8 mouse cellular contexts compared by ENCODE assay signal in the genomic region with DNA sequence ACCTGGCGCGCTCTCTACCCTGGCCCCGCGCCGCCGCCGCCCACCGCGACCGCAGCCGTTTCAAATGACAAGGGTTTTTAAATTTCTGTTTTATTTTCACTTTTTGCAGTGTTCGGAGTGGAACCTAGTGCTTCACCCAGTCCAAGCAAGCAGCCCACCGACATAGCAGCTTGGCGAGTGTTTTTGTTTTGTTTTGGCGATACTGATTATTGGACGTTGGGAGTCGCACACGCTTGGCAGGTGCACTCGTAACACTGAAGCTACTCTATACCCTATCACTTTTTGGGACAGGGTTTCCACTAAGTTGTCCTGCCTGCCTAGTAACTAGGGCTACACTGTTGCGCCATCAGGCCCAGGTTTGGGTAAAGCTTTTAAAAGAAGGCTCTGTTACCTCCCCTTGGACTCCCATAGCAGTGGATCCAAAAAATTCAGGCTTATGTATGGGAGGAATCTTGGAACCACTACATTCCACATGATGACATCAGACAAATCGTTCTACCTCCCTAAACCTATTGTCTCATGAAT. TPM values are rescaled to one million over a fixed set of nuclear protein-coding genes. Genes with fewer than 3 reads are reported as not detected.
A peak's percentile ranks its signal among the peaks of the same experiment; 100 is the strongest.
DNase-seq lines count a peak whose midpoint lies in the region; ATAC-seq and TF ChIP-seq lines count a peak whose summit lies in the region.

No protein-coding gene starts in this region.

- H3K9ac ChIP-seq in heart, postnatal 0 days (replicated peaks; ENCODE audit: low read depth, low read length), result peak overlapping the region; percentile 58
- H3K9ac ChIP-seq in hindbrain, embryonic 11.5 days (ENCODE audit: low read depth, low read length), result peak overlapping the region; percentile 37
- H3K9ac ChIP-seq in midbrain, embryonic 12.5 days (replicated peaks), result peak overlapping the region; percentile 59

- H3K9me3 ChIP-seq in heart, postnatal 0 days (replicated peaks; ENCODE audit: control insufficient read depth, low read length), result no peaks in the 10 kb centered on the region
- H3K9me3 ChIP-seq in hindbrain, embryonic 11.5 days (ENCODE audit: control insufficient read depth, low read length), result no peaks in the 10 kb centered on the region
- H3K9me3 ChIP-seq in midbrain, embryonic 12.5 days, result no peaks in the 10 kb centered on the region

- peak overlapping the region; percentile 94 for H3K27ac ChIP-seq in heart, postnatal 0 days (ENCODE audit: low read depth)
- peak overlapping the region; percentile 81; the same call in 1 of the 2 replicates for H3K27ac ChIP-seq in hindbrain, embryonic 11.5 days (ENCODE audit: low read depth, low read length)
- H3K27ac ChIP-seq in midbrain, embryonic 12.5 days (replicated peaks), result peak overlapping the region; percentile 88

- ATAC-seq in heart, postnatal 0 days (ENCODE audit: insufficient read depth, low read depth), result no peak
- ATAC-seq in hindbrain, embryonic 11.5 days (ENCODE audit: low FRiP score), result no peak
- no peak for ATAC-seq in midbrain, embryonic 12.5 days (ENCODE audit: low FRiP score, low read depth)

- peak overlapping the region; percentile 80 for H3K4me3 ChIP-seq in heart, postnatal 0 days (ENCODE audit: low read depth, low read length)
- peak overlapping the region; percentile 82 for H3K4me3 ChIP-seq in hindbrain, embryonic 11.5 days (ENCODE audit: low read depth, low read length)
- H3K4me3 ChIP-seq in midbrain, embryonic 12.5 days, result peak overlapping the region; percentile 88

- TF ChIP-seq CTCF in heart, postnatal 0 days (IDR thresholded peaks at IDR 0.05; ENCODE audit: low read depth), result no peak

- no peak for TF ChIP-seq EP300 in heart, postnatal 0 days (IDR thresholded peaks at IDR 0.05; ENCODE audit: low read depth)

- WGBS in heart, postnatal 0 days, result 3% methylated on average over 21 of the region's 21 CpGs
- 4% methylated on average over 21 of the region's 21 CpGs for WGBS in hindbrain, embryonic 11.5 days
- WGBS in midbrain, embryonic 12.5 days, result 6% methylated on average over 21 of the region's 21 CpGs

- no peaks in the 10 kb centered on the region for H3K27me3 ChIP-seq in heart, postnatal 0 days (ENCODE audit: control insufficient read depth, insufficient read depth, low read length)
- no peaks in the 10 kb centered on the region for H3K27me3 ChIP-seq in hindbrain, embryonic 11.5 days (ENCODE audit: control insufficient read depth, insufficient read depth, low read length)
- H3K27me3 ChIP-seq in midbrain, embryonic 12.5 days, result no peaks in the 10 kb centered on the region

- intact Hi-C loops in gastrocnemius, postnatal 14 days (cut with DNase I; ENCODE audit: low total_unique reads), result no loop called here

- peak overlapping the region; percentile 88 for H3K4me2 ChIP-seq in heart, postnatal 0 days (ENCODE audit: low read depth, low read length)
- H3K4me2 ChIP-seq in hindbrain, embryonic 11.5 days (replicated peaks; ENCODE audit: low read depth, low read length), result peak overlapping the region; percentile 74
- H3K4me2 ChIP-seq in midbrain, embryonic 12.5 days (replicated peaks), result peak overlapping the region; percentile 84

- H3K36me3 ChIP-seq in heart, postnatal 0 days (replicated peaks; ENCODE audit: control insufficient read depth, insufficient read depth, low read length), result peaks cover 6% of the 10 kb centered on the region
- 0 out of 2 replicates have a peak, but pooled peaks cover 7% of the 10 kb centered on the region for H3K36me3 ChIP-seq in hindbrain, embryonic 11.5 days (ENCODE audit: control insufficient read depth, insufficient read depth, low read length)
- H3K36me3 ChIP-seq in midbrain, embryonic 12.5 days, result peaks cover 11% of the 10 kb centered on the region

- H3K4me1 ChIP-seq in heart, postnatal 0 days (ENCODE audit: control insufficient read depth, insufficient read depth), result peaks cover 8% of the 10 kb centered on the region
- H3K4me1 ChIP-seq in hindbrain, embryonic 11.5 days (replicated peaks; ENCODE audit: control insufficient read depth, insufficient read depth, low read length), result no peaks in the 10 kb centered on the region
- H3K4me1 ChIP-seq in midbrain, embryonic 12.5 days, result peaks cover 26% of the 10 kb centered on the region

- no peak for DNase-seq in heart, postnatal 0 days (ENCODE audit: low spot score)
- no peak for DNase-seq in heart, postnatal 4 days
- peak; percentile 58 for DNase-seq in MEL-GATA-1-ER (ENCODE audit: extremely low read depth, low read depth)
- DNase-seq in hindbrain, embryonic 11.5 days (ENCODE audit: low spot score), result no peak
- no peak for DNase-seq in spleen, postnatal 4 days (ENCODE audit: low spot score in 2 of 2)
- no peak for DNase-seq in gastrocnemius, postnatal 14 days
- no peak for DNase-seq in ovary, postnatal 14 days (ENCODE audit: low spot score)

RNA-seq across cellular contexts. Expression of gene Zfp687, which starts 1.3 kb away (rescaled TPM):
- total RNA-seq in heart, postnatal 0 days (2014; rRNA removed; ENCODE audit: low replicate concordance), result 15.0 and 28.5 TPM in 2 replicates
- polyA plus RNA-seq in heart, postnatal 0 days (2015; fragmentation: Nextera tagmentation; extraction: Ambion mirVana), result 8.1 and 8.3 TPM in 2 replicates
- 10 to 100 TPM; 30.7 to 33.4 TPM for total RNA-seq in heart, postnatal 4 days (2021)
- polyA plus RNA-seq in hindbrain, embryonic 11.5 days (2014; fragmentation: Nextera tagmentation; extraction: Ambion mirVana), result 21.2 and 29.6 TPM in 2 replicates
- 40.2 and 41.3 TPM in 2 replicates for polyA plus RNA-seq in midbrain, embryonic 12.5 days (2016; fragmentation: Nextera tagmentation; extraction: Ambion mirVana)
- total RNA-seq in gastrocnemius, postnatal 14 days (2021), result 10 to 100 TPM; 12.4 to 13.8 TPM

RNA-seq across cellular contexts. Expression of gene Psmd4, which starts 25.8 kb away (rescaled TPM):
- total RNA-seq in heart, postnatal 0 days (2014; rRNA removed; ENCODE audit: low replicate concordance), result 190 and 210 TPM in 2 replicates
- 205 and 208 TPM in 2 replicates for polyA plus RNA-seq in heart, postnatal 0 days (2015; fragmentation: Nextera tagmentation; extraction: Ambion mirVana)
- total RNA-seq in heart, postnatal 4 days (2021), result 100 to 1,000 TPM; 145 to 147 TPM
- 328 and 329 TPM in 2 replicates for polyA plus RNA-seq in hindbrain, embryonic 11.5 days (2014; fragmentation: Nextera tagmentation; extraction: Ambion mirVana)
- 277 and 293 TPM in 2 replicates for polyA plus RNA-seq in midbrain, embryonic 12.5 days (2016; fragmentation: Nextera tagmentation; extraction: Ambion mirVana)
- 100 to 1,000 TPM; 155 to 162 TPM for total RNA-seq in gastrocnemius, postnatal 14 days (2021)

RNA-seq across cellular contexts. Expression of gene Pi4kb, which starts 42.1 kb away (rescaled TPM):
- 44.4 and 47.2 TPM in 2 replicates for total RNA-seq in heart, postnatal 0 days (2014; rRNA removed; ENCODE audit: low replicate concordance)
- polyA plus RNA-seq in heart, postnatal 0 days (2015; fragmentation: Nextera tagmentation; extraction: Ambion mirVana), result 12.6 and 13.7 TPM in 2 replicates
- 10 to 100 TPM; 33.4 to 36.5 TPM for total RNA-seq in heart, postnatal 4 days (2021)
- polyA plus RNA-seq in hindbrain, embryonic 11.5 days (2014; fragmentation: Nextera tagmentation; extraction: Ambion mirVana), result 22.1 and 24.4 TPM in 2 replicates
- 23.0 and 25.7 TPM in 2 replicates for polyA plus RNA-seq in midbrain, embryonic 12.5 days (2016; fragmentation: Nextera tagmentation; extraction: Ambion mirVana)
- total RNA-seq in gastrocnemius, postnatal 14 days (2021), result 10 to 100 TPM; 23.5 to 24.1 TPM
